Mouse (Mus musculus) ES-Bruce4 (cell line): ENCODE measurements around the gene Nmnat1.
"Not testable (repeated sequence)": the region's sequence is repeated elsewhere in the genome, so short reads cannot be mapped to it uniquely, and the experiment has no call there.

Experiments used
- CTCF ChIP-seq: IDR thresholded peaks from one replicate; pipeline ENCODE4 v1.8.1; 2011; ENCODE audit warnings: low read depth, low read length
- POLR2A ChIP-seq: IDR thresholded peaks from one replicate; pipeline ENCODE4 v1.8.1; 2011; ENCODE audit warnings: low read length; ENCODE audit not compliant: insufficient read depth

DNA sequence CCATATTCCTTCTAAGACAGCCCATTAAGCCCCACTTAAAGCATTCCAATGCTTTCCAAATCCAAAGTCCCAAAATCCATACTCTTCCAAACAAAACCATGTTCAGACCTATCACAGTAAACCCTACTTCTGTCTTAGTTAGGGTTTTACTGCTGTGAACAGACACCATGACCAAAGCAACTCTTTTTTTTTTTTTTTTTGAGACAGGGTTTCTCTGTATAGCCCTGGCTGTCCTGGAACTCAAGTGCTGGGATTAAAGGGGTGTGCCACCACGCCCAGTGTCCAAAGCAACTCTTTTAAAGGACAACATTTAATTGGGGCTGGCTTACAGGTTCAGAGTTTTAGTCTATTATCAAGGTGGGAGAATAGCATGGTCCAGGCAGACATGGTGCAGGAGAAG lies 53.1 kb downstream of the Nmnat1 start:
- not testable (repeated sequence) for TF ChIP-seq POLR2A, CTCF
